Mouse (Mus musculus) brain, embryonic 18.5 days (tissue): ENCODE measurements around the gene Rilp.

ENCODE experiments used
- DNase-seq: peaks from one replicate; pipeline ENCODE4 v3.0.0-alpha.2; 2012; ENCODE audit warnings: low read depth, low spot score

Gene Rilp

GRCm38 (mm10) chr11:75557142-75557541 lies 47.2 kb downstream of the Rilp start:
- no peak for DNase-seq

GRCm38 (mm10) chr11:75558101-75558500 lies 48.2 kb downstream of the Rilp start:
- no peak for DNase-seq

- no peak for DNase-seq
These were observed 50.1 kb downstream of the Rilp start for GRCm38 (mm10) chr11:75559870-75560504.

GRCm38 (mm10) chr11:75560530-75561409 lies 50.9 kb downstream of the Rilp start:
- no peak for DNase-seq

- DNase-seq, result no peak
These were observed 51.5 kb downstream of the Rilp start for GRCm38 (mm10) chr11:75561410-75561791.
